Mouse (Mus musculus) E14TG2a.4 (cell line): ENCODE measurements around the gene Mt3.

Source experiments
- CTCF ChIP-seq: conservative IDR thresholded peaks from 2 replicates; pipeline ENCODE4 v1.5.1; 2014; ENCODE audit warnings: low read length
- NANOG ChIP-seq: IDR thresholded peaks from 2 replicates; pipeline ENCODE4 v1.6.1; 2014; ENCODE audit warnings: borderline replicate concordance, low read length, mixed read lengths
- POU5F1 ChIP-seq: IDR thresholded peaks from 2 replicates; pipeline ENCODE4 v1.6.1; 2014; ENCODE audit warnings: low read length, borderline replicate concordance

DNA sequence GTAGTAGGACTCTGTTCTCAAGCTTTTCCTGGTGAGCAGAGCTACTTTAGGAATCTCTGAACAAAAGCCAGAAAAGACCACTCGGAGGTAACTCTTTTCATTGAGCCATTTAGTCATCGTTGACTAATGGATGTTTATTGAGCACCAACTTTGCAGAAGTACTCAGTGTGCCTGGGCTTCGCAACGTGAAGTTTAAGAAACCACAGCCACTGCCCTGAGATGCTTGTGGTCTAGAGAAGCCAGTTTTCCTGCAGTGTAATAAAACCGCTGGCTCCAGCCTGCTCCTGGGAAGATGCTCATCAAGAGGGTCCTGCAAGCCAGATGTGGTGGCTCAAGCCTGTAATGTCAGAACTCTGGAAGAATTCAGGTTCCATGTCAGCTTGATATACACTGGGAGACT, 20.3 kb upstream of the Mt3 start:
- TF ChIP-seq CTCF (no peak), NANOG (no peak), POU5F1 (no peak)
